In genomic region chr19:5911430-5912102, GRCm38 (mm10) we compare ENCODE assay signal across 8 mouse cellular contexts. TPM values are rescaled to one million over a fixed set of nuclear protein-coding genes. Genes with fewer than 3 reads are reported as not detected.
A peak's percentile ranks its signal among the peaks of the same experiment; 100 is the strongest.
DNase-seq lines count a peak whose midpoint lies in the region; ATAC-seq and TF ChIP-seq lines count a peak whose summit lies in the region.

No protein-coding gene starts in this region.

- in situ Hi-C loops in CH12.LX (cut with MboI; ENCODE audit: low pct_ligation_motif_present, low pct_unique_long_range_greater_than_20kb, low sequenced_read_pairs) = no loop called here

- no peaks in the 10 kb centered on the region for H3K27me3 ChIP-seq in heart, embryonic 11.5 days (ENCODE audit: control insufficient read depth, insufficient read depth, low read length)
- no peaks in the 10 kb centered on the region for H3K27me3 ChIP-seq in CH12.LX (replicated peaks)
- no peaks in the 10 kb centered on the region for H3K27me3 ChIP-seq in forebrain, embryonic 11.5 days (ENCODE audit: control insufficient read depth, insufficient read depth, low read length)
- H3K27me3 ChIP-seq in liver, embryonic 15.5 days = no peaks in the 10 kb centered on the region

- peaks cover 60% of the 10 kb centered on the region for H3K79me2 ChIP-seq in CH12.LX (replicated peaks; ENCODE audit: control insufficient read depth, extremely low read depth, insufficient read depth, poor library complexity, severe bottlenecking)

- H3K9ac ChIP-seq in heart, embryonic 11.5 days (ENCODE audit: low read depth, low read length) = peak overlapping the region; percentile 99
- peak overlapping the region; percentile 96 for H3K9ac ChIP-seq in CH12.LX (ENCODE audit: insufficient read depth, low read depth)
- H3K9ac ChIP-seq in forebrain, embryonic 11.5 days (ENCODE audit: low read length) = peak overlapping the region; percentile 97
- peak overlapping the region; percentile 99 for H3K9ac ChIP-seq in liver, embryonic 15.5 days

- peaks cover 18% of the 10 kb centered on the region for H3K4me1 ChIP-seq in heart, embryonic 11.5 days (ENCODE audit: control insufficient read depth, insufficient read depth, low read length)
- peaks cover 11 to 40% of the 10 kb centered on the region in 2 experiments for H3K4me1 ChIP-seq in CH12.LX (ENCODE audit: control insufficient read depth in 1 of 2, insufficient read depth in 2 of 2)
- H3K4me1 ChIP-seq in forebrain, embryonic 11.5 days (replicated peaks; ENCODE audit: control insufficient read depth, insufficient read depth, low read length) = peaks cover 20% of the 10 kb centered on the region
- peaks cover 56% of the 10 kb centered on the region for H3K4me1 ChIP-seq in liver, embryonic 15.5 days (replicated peaks)

- 6% methylated on average over 14 of the region's 14 CpGs for WGBS in heart, embryonic 11.5 days (ENCODE audit: insufficient replicate concordance)
- WGBS in forebrain, embryonic 11.5 days = 9% methylated on average over 14 of the region's 14 CpGs
- WGBS in liver, embryonic 15.5 days (ENCODE audit: insufficient replicate concordance) = 0% methylated on average over 14 of the region's 14 CpGs

- H3K27ac ChIP-seq in heart, embryonic 11.5 days (ENCODE audit: low read depth, low read length) = peak overlapping the region; percentile 89
- H3K27ac ChIP-seq in CH12.LX (ENCODE audit: insufficient read depth, low read depth) = no peak overlapping the region
- H3K27ac ChIP-seq in forebrain, embryonic 11.5 days (ENCODE audit: low read depth, low read length) = peak overlapping the region; percentile 75; the same call in 1 of the 2 replicates
- H3K27ac ChIP-seq in liver, embryonic 15.5 days (replicated peaks) = peak overlapping the region; percentile 84

- TF ChIP-seq RAD21 in CH12.LX (IDR thresholded peaks at IDR 0.05; ENCODE audit: low read depth, low read length) = no peak

- no peak for TF ChIP-seq POLR2A in CH12.LX (IDR thresholded peaks at IDR 0.05; ENCODE audit: low read depth, low read length)

- H3K4me3 ChIP-seq in heart, embryonic 11.5 days (ENCODE audit: low read depth, low read length) = peak overlapping the region; percentile 99
- H3K4me3 ChIP-seq in CH12.LX (replicated peaks in 1 of 3; ENCODE audit: low read depth in 2 of 3, low read length in 2 of 3, poor library complexity in 1 of 3) = peak overlapping the region; percentile 90 to 100 (median 93)
- peak overlapping the region; percentile 98 for H3K4me3 ChIP-seq in forebrain, embryonic 11.5 days (ENCODE audit: low read depth, low read length)
- H3K4me3 ChIP-seq in liver, embryonic 15.5 days (replicated peaks) = peak overlapping the region; percentile 97

- no peak for TF ChIP-seq EP300 in CH12.LX (IDR thresholded peaks at IDR 0.05; ENCODE audit: low read length)

- peaks cover 6% of the 10 kb centered on the region; the same call in 1 of the 2 replicates for H3K36me3 ChIP-seq in heart, embryonic 11.5 days (ENCODE audit: control insufficient read depth, insufficient read depth, low read length)
- peaks cover 11 to 45% of the 10 kb centered on the region in 2 experiments for H3K36me3 ChIP-seq in CH12.LX (replicated peaks in 1 of 2; ENCODE audit: control insufficient read depth in 1 of 2, insufficient read depth in 1 of 2, low read length in 1 of 2)
- no peaks in the 10 kb centered on the region; the same call in 1 of the 2 replicates for H3K36me3 ChIP-seq in forebrain, embryonic 11.5 days (ENCODE audit: control insufficient read depth, insufficient read depth, low read length)
- peaks cover 21% of the 10 kb centered on the region for H3K36me3 ChIP-seq in liver, embryonic 15.5 days (replicated peaks)

- no peak for ATAC-seq in heart, embryonic 11.5 days (replicated peaks; ENCODE audit: insufficient number of reproducible peaks, low FRiP score, low TSS enrichment)
- no peak for ATAC-seq in forebrain, embryonic 11.5 days (replicated peaks; ENCODE audit: low FRiP score)
- no peak for ATAC-seq in liver, embryonic 15.5 days (ENCODE audit: insufficient read depth)

- H3K9me3 ChIP-seq in heart, embryonic 11.5 days (replicated peaks; ENCODE audit: control insufficient read depth, low read length) = no peaks in the 10 kb centered on the region
- no peaks in the 10 kb centered on the region for H3K9me3 ChIP-seq in CH12.LX (replicated peaks; ENCODE audit: low read length)
- H3K9me3 ChIP-seq in forebrain, embryonic 11.5 days (ENCODE audit: control insufficient read depth, low read length) = no peaks in the 10 kb centered on the region
- H3K9me3 ChIP-seq in liver, embryonic 15.5 days (replicated peaks) = no peaks in the 10 kb centered on the region

- intact Hi-C loops in heart, postnatal 36 days (cut with DNase I) = loop anchor here (5.0 kb wide), 2 partner anchors 136 to 151 kb away; partner anchors contain the start of genes Syvn1 and Znhit2

- TF ChIP-seq CTCF in CH12.LX (conservative IDR thresholded peaks at IDR 0.05 in 1 of 2, IDR thresholded peaks at IDR 0.05 in 1 of 2; ENCODE audit: low read depth in 2 of 2, low read length in 2 of 2) = no peak

- no peak for DNase-seq in heart, postnatal 36 days
- DNase-seq in CH12.LX (ENCODE audit: extremely low read depth) = peak; percentile 10
- no peak for DNase-seq in forebrain, embryonic 11.5 days (ENCODE audit: low spot score)
- DNase-seq in right cerebral cortex, postnatal 14 days = no peak
- no peak for DNase-seq in embryo, embryonic 9.5 days (ENCODE audit: extremely low spot score)
- no peak for DNase-seq in retina, embryonic 14.5 days (ENCODE audit: low spot score)

- dilution Hi-C loops in CH12.LX (cut with MboI; ENCODE audit: extremely low pct_ligation_motif_present, extremely low pct_unique_long_range_greater_than_20kb, low sequenced_read_pairs) = no loop called here

- H3K4me2 ChIP-seq in heart, embryonic 11.5 days = peak overlapping the region; percentile 64
- peak overlapping the region; percentile 94 for H3K4me2 ChIP-seq in CH12.LX (ENCODE audit: insufficient read depth, low read depth, poor library complexity, severe bottlenecking)
- peak overlapping the region; percentile 57 for H3K4me2 ChIP-seq in forebrain, embryonic 11.5 days (ENCODE audit: low read depth, low read length, severe bottlenecking)
- H3K4me2 ChIP-seq in liver, embryonic 15.5 days = peak overlapping the region; percentile 87

TF ChIP-seq in CH12.LX, 34 proteins besides CTCF, POLR2A, EP300 and RAD21 (continues in another document):
- TF ChIP-seq CHD2 (IDR thresholded peaks at IDR 0.05; ENCODE audit: low read length) = no peak
- no peak for TF ChIP-seq PAX5 (IDR thresholded peaks at IDR 0.05; ENCODE audit: low read length)
- TF ChIP-seq GABPA (IDR thresholded peaks at IDR 0.05; ENCODE audit: insufficient replicate concordance, low read depth, low read length) = no peak
- no peak for TF ChIP-seq CHD1 (IDR thresholded peaks at IDR 0.05; ENCODE audit: low read depth, low read length)
- no peak for TF ChIP-seq NELFE (IDR thresholded peaks at IDR 0.05; ENCODE audit: low read depth, low read length)
- no peak for TF ChIP-seq ZC3H11A (IDR thresholded peaks at IDR 0.05; ENCODE audit: low read depth, low read length)
- no peak; the same call in 1 of the 2 replicates for TF ChIP-seq MXI1 (IDR thresholded peaks at IDR 0.05; ENCODE audit: low read depth, low read length)
- TF ChIP-seq IRF4 (IDR thresholded peaks at IDR 0.05; ENCODE audit: low read depth, low read length) = no peak
- TF ChIP-seq ZKSCAN1 (IDR thresholded peaks at IDR 0.05; ENCODE audit: borderline replicate concordance, low read depth, low read length) = no peak

RNA-seq across cellular contexts. Expression of gene Dpf2, which starts 1.2 kb away (rescaled TPM):
- polyA plus RNA-seq in heart, embryonic 11.5 days (2014; fragmentation: Nextera tagmentation; extraction: Ambion mirVana) = 105 and 119 TPM in 2 replicates
- 10 to 100 TPM; 75.8 to 96.2 TPM for total RNA-seq in heart, postnatal 36 days (2021)
- 34.4 and 36.7 TPM in 2 replicates for total RNA-seq in CH12.LX (2012; rRNA removed)
- total RNA-seq in CH12.LX (2014; rRNA removed) = 21.9 and 25.0 TPM in 2 replicates
- 106 and 115 TPM in 2 replicates for polyA plus RNA-seq in CH12.LX (2012; ENCODE audit: insufficient read length, low read depth)
- 232 and 246 TPM in 2 replicates for polyA plus RNA-seq in forebrain, embryonic 11.5 days (2014; fragmentation: Nextera tagmentation; extraction: Ambion mirVana)
- 52.7 and 59.4 TPM in 2 replicates for polyA plus RNA-seq in liver, embryonic 15.5 days (2015; fragmentation: Nextera tagmentation; extraction: Ambion mirVana)

RNA-seq across cellular contexts. Expression of gene Cdc42ep2, which starts 13.1 kb away (rescaled TPM):
- 6.3 and 7.6 TPM in 2 replicates for polyA plus RNA-seq in heart, embryonic 11.5 days (2014; fragmentation: Nextera tagmentation; extraction: Ambion mirVana)
- 1 to 10 TPM; 9.3 to 9.5 TPM for total RNA-seq in heart, postnatal 36 days (2021)
- 0.25 TPM in 2 replicates for total RNA-seq in CH12.LX (2012; rRNA removed)
- total RNA-seq in CH12.LX (2014; rRNA removed) = 0.08 and 0.13 TPM in 2 replicates
- 0.16 and 0.20 TPM in 2 replicates for polyA plus RNA-seq in CH12.LX (2012; ENCODE audit: insufficient read length, low read depth)
- 1.8 and 2.5 TPM in 2 replicates for polyA plus RNA-seq in forebrain, embryonic 11.5 days (2014; fragmentation: Nextera tagmentation; extraction: Ambion mirVana)
- polyA plus RNA-seq in liver, embryonic 15.5 days (2015; fragmentation: Nextera tagmentation; extraction: Ambion mirVana) = 2.9 and 3.1 TPM in 2 replicates

RNA-seq across cellular contexts. Expression of gene Tigd3, which starts 17.6 kb away (rescaled TPM):
- polyA plus RNA-seq in heart, embryonic 11.5 days (2014; fragmentation: Nextera tagmentation; extraction: Ambion mirVana) = 1.5 and 2.6 TPM in 2 replicates
- total RNA-seq in heart, postnatal 36 days (2021) = under 1 TPM; 0.57 to 0.64 TPM
- 1.6 and 2.1 TPM in 2 replicates for total RNA-seq in CH12.LX (2012; rRNA removed)
- 0.62 and 0.67 TPM in 2 replicates for total RNA-seq in CH12.LX (2014; rRNA removed)
- polyA plus RNA-seq in CH12.LX (2012; ENCODE audit: insufficient read length, low read depth) = 1.2 and 1.4 TPM in 2 replicates
- polyA plus RNA-seq in forebrain, embryonic 11.5 days (2014; fragmentation: Nextera tagmentation; extraction: Ambion mirVana) = 10.1 and 10.7 TPM in 2 replicates
- 2.8 and 2.9 TPM in 2 replicates for polyA plus RNA-seq in liver, embryonic 15.5 days (2015; fragmentation: Nextera tagmentation; extraction: Ambion mirVana)

RNA-seq across cellular contexts. Expression of gene Slc25a45, which starts 34.0 kb away (rescaled TPM):
- polyA plus RNA-seq in heart, embryonic 11.5 days (2014; fragmentation: Nextera tagmentation; extraction: Ambion mirVana) = 2.1 and 2.3 TPM in 2 replicates
- 1 to 10 TPM; 3.4 to 4.2 TPM for total RNA-seq in heart, postnatal 36 days (2021)
- 20.6 and 23.1 TPM in 2 replicates for total RNA-seq in CH12.LX (2012; rRNA removed)
- 27.6 and 33.0 TPM in 2 replicates for total RNA-seq in CH12.LX (2014; rRNA removed)
- polyA plus RNA-seq in CH12.LX (2012; ENCODE audit: insufficient read length, low read depth) = 20.8 and 22.7 TPM in 2 replicates
- polyA plus RNA-seq in forebrain, embryonic 11.5 days (2014; fragmentation: Nextera tagmentation; extraction: Ambion mirVana) = 0.90 and 1.1 TPM in 2 replicates
- 7.1 and 7.9 TPM in 2 replicates for polyA plus RNA-seq in liver, embryonic 15.5 days (2015; fragmentation: Nextera tagmentation; extraction: Ambion mirVana)

RNA-seq across cellular contexts. Expression of gene Frmd8, which starts 36.5 kb away (rescaled TPM):
- polyA plus RNA-seq in heart, embryonic 11.5 days (2014; fragmentation: Nextera tagmentation; extraction: Ambion mirVana) = 15.4 and 19.3 TPM in 2 replicates
- total RNA-seq in heart, postnatal 36 days (2021) = 10 to 100 TPM; 11.4 to 11.7 TPM
- 29.0 and 30.7 TPM in 2 replicates for total RNA-seq in CH12.LX (2012; rRNA removed)
- 13.5 and 15.5 TPM in 2 replicates for total RNA-seq in CH12.LX (2014; rRNA removed)
- polyA plus RNA-seq in CH12.LX (2012; ENCODE audit: insufficient read length, low read depth) = 25.2 and 25.4 TPM in 2 replicates
- polyA plus RNA-seq in forebrain, embryonic 11.5 days (2014; fragmentation: Nextera tagmentation; extraction: Ambion mirVana) = 20.4 and 24.5 TPM in 2 replicates
- polyA plus RNA-seq in liver, embryonic 15.5 days (2015; fragmentation: Nextera tagmentation; extraction: Ambion mirVana) = 12.9 and 13.1 TPM in 2 replicates
